21 mouse cellular contexts compared by ENCODE assay signal in the genomic region with DNA sequence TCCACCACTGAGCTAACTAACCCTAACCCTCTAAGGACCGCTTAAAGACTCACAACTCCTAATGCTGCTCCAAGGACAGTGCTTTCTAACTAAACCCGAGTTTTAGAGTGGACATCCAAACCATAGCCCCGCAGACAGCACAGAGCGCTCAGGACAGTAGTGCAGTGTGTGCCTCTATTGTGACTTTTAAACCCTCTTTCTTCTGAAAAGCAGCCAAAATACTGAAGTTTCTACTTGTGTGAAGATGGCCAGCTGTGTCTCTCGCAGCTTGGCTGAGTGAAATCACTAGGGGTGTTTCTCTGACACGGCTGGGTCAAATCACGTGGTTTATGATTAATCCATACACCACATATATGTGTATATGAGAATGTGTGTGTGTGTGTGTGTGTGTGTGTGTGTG. TPM values are rescaled to one million over a fixed set of nuclear protein-coding genes. Genes with fewer than 3 reads are reported as not detected.
DNase-seq lines count a peak whose midpoint lies in the region; ATAC-seq and TF ChIP-seq lines count a peak whose summit lies in the region.
"Had no signal": no experiment of that assay in that cellular context is flagged by ENCODE, and none has a peak within 500 bp of the region (broad histone marks: within the 10 kb centered on the region; RNA-seq: fewer than 3 reads in every experiment).

No protein-coding gene starts in this region.

- no peaks in the 10 kb centered on the region for H3K9me3 ChIP-seq in kidney, postnatal 0 days (replicated peaks; ENCODE audit: low read length)
- no peaks in the 10 kb centered on the region for H3K9me3 ChIP-seq in lung, postnatal 0 days (ENCODE audit: low read length)
- H3K9me3 ChIP-seq in stomach, embryonic 14.5 days (ENCODE audit: control insufficient read depth, low read depth, low read length): no peaks in the 10 kb centered on the region
- H3K9me3 ChIP-seq: embryonic facial prominence, embryonic 10.5 days; forebrain, embryonic 13.5 days; heart, embryonic 12.5 days; hindbrain, embryonic 10.5 days had no signal

- H3K4me1 ChIP-seq in kidney, postnatal 0 days (replicated peaks; ENCODE audit: insufficient read depth, low read length): 0 out of 2 replicates have a peak, but pooled peaks cover 4% of the 10 kb centered on the region
- no peaks in the 10 kb centered on the region for H3K4me1 ChIP-seq in lung, postnatal 0 days (ENCODE audit: insufficient read depth, low read depth, low read length)
- H3K4me1 ChIP-seq in stomach, embryonic 14.5 days (ENCODE audit: control insufficient read depth, insufficient read depth, low read length): peaks cover 13% of the 10 kb centered on the region
- H3K4me1 ChIP-seq: forebrain, embryonic 13.5 days; hindbrain, embryonic 10.5 days had no signal

- H3K4me3 ChIP-seq in kidney, postnatal 0 days (replicated peaks; ENCODE audit: low read depth, low read length): no peak overlapping the region
- H3K4me3 ChIP-seq in lung, postnatal 0 days (ENCODE audit: low read depth, low read length): no peak overlapping the region
- no peak overlapping the region for H3K4me3 ChIP-seq in stomach, embryonic 14.5 days (ENCODE audit: low read depth, low read length)
- H3K4me3 ChIP-seq: embryonic facial prominence, embryonic 10.5 days; forebrain, embryonic 13.5 days; heart, embryonic 12.5 days; hindbrain, embryonic 10.5 days had no signal

- H3K27me3 ChIP-seq in kidney, postnatal 0 days (ENCODE audit: insufficient read depth, low read length): no peaks in the 10 kb centered on the region
- no peaks in the 10 kb centered on the region for H3K27me3 ChIP-seq in lung, postnatal 0 days (replicated peaks; ENCODE audit: insufficient read depth, low read length)
- no peaks in the 10 kb centered on the region for H3K27me3 ChIP-seq in stomach, embryonic 14.5 days (ENCODE audit: control insufficient read depth, insufficient read depth, low read length)
- H3K27me3 ChIP-seq: CH12.LX; forebrain, embryonic 13.5 days; heart, embryonic 12.5 days; Patski had no signal

- no peak for TF ChIP-seq CTCF in kidney, postnatal 0 days (IDR thresholded peaks at IDR 0.05; ENCODE audit: low read depth)
- TF ChIP-seq CTCF in lung, postnatal 0 days (IDR thresholded peaks at IDR 0.05): no peak

- no peak overlapping the region for H3K9ac ChIP-seq in kidney, postnatal 0 days (ENCODE audit: low read depth, low read length)
- no peak overlapping the region for H3K9ac ChIP-seq in lung, postnatal 0 days (replicated peaks; ENCODE audit: low read depth)
- H3K9ac ChIP-seq in stomach, embryonic 14.5 days (replicated peaks; ENCODE audit: low read depth, low read length): no peak overlapping the region
- H3K9ac ChIP-seq: forebrain, embryonic 13.5 days; forebrain, postnatal 0 days; heart, embryonic 12.5 days had no signal

- DNase-seq in kidney, postnatal 0 days (ENCODE audit: low spot score): peak; percentile 61
- DNase-seq in kidney, adult 9 months: no peak
- no peak for DNase-seq in lung, postnatal 0 days (ENCODE audit: low spot score)
- DNase-seq in lung, postnatal 14 days: no peak
- DNase-seq in adrenal gland, postnatal 25 days: no peak
- DNase-seq in gastrocnemius, postnatal 25 days: no peak
- DNase-seq: adrenal gland, adult 2 months; adrenal gland, postnatal 36 days; cerebellum, adult 2 months; cerebellum, postnatal 10 days; forebrain, postnatal 0 days; gastrocnemius, postnatal 14 days had no signal

- no peaks in the 10 kb centered on the region for H3K36me3 ChIP-seq in kidney, postnatal 0 days (ENCODE audit: insufficient read depth, low read length)
- no peaks in the 10 kb centered on the region for H3K36me3 ChIP-seq in lung, postnatal 0 days (ENCODE audit: insufficient read depth, low read length)
- no peaks in the 10 kb centered on the region for H3K36me3 ChIP-seq in stomach, embryonic 14.5 days (ENCODE audit: control insufficient read depth, insufficient read depth, low read length)
- H3K36me3 ChIP-seq: embryonic facial prominence, embryonic 10.5 days; heart, embryonic 12.5 days; hindbrain, embryonic 10.5 days had no signal

- TF ChIP-seq EP300 in lung, postnatal 0 days (IDR thresholded peaks at IDR 0.05): no peak

- no peak overlapping the region for H3K4me2 ChIP-seq in kidney, postnatal 0 days (ENCODE audit: low read length)
- H3K4me2 ChIP-seq in lung, postnatal 0 days (replicated peaks; ENCODE audit: low read depth, low read length): no peak overlapping the region
- H3K4me2 ChIP-seq in stomach, embryonic 14.5 days (replicated peaks; ENCODE audit: low read depth, low read length): no peak overlapping the region
- H3K4me2 ChIP-seq: forebrain, embryonic 13.5 days; heart, embryonic 12.5 days had no signal

- H3K27ac ChIP-seq in kidney, postnatal 0 days: no peak overlapping the region
- H3K27ac ChIP-seq in lung, postnatal 0 days (ENCODE audit: low read length): no peak overlapping the region
- peak overlapping the region; percentile 17; the same call in 1 of the 2 replicates for H3K27ac ChIP-seq in stomach, embryonic 14.5 days (ENCODE audit: low read length)
- H3K27ac ChIP-seq: embryonic facial prominence, embryonic 10.5 days; forebrain, embryonic 13.5 days; hindbrain, embryonic 10.5 days had no signal

- ATAC-seq in kidney, postnatal 0 days (replicated peaks; ENCODE audit: low FRiP score, low read depth): no peak
- peak; percentile 19; the same call in 1 of the 2 replicates for ATAC-seq in lung, postnatal 0 days
- peak; percentile 34; the same call in 1 of the 2 replicates for ATAC-seq in stomach, embryonic 14.5 days (ENCODE audit: insufficient number of reproducible peaks, insufficient read depth, low FRiP score, low read depth)
- ATAC-seq: activated CD4-positive, CD25-positive, alpha-beta regulatory T cell, adult 4 months; forebrain, embryonic 13.5 days; forebrain, postnatal 0 days; Patski had no signal

- WGBS in kidney, postnatal 0 days: 76% methylated on average over 7 of the region's 7 CpGs
- WGBS in lung, postnatal 0 days: 65% methylated on average over 7 of the region's 7 CpGs
- WGBS in stomach, embryonic 14.5 days: 62% methylated on average over 7 of the region's 7 CpGs

RNA-seq across cellular contexts. Expression of gene Serp2, which starts 33.4 kb away (rescaled TPM):
- 13.1 and 13.7 TPM in 2 replicates for polyA plus RNA-seq in kidney, postnatal 0 days (2015; fragmentation: Nextera tagmentation; extraction: Ambion mirVana)
- polyA plus RNA-seq in lung, postnatal 0 days (2015; fragmentation: Nextera tagmentation; extraction: Ambion mirVana): 4.1 and 5.1 TPM in 2 replicates
- polyA plus RNA-seq in stomach, embryonic 14.5 days (2014; fragmentation: Nextera tagmentation; extraction: Ambion mirVana): 12.3 and 12.7 TPM in 2 replicates
- total RNA-seq in adrenal gland, postnatal 25 days (2021): 4.9 and 5.8 TPM in 2 replicates
- total RNA-seq in gastrocnemius, postnatal 25 days (2021): under 1 TPM; 0.64 to 0.94 TPM
- total RNA-seq: CH12.LX; granulocyte monocyte progenitor cell, adult 5-6 weeks had no signal
